Mouse (Mus musculus): Measurements from ENCODE around the gene Senp1. TPM values are rescaled to one million over a fixed set of nuclear protein-coding genes. Genes with fewer than 3 reads are reported as not detected.

Senp1 gene
- 12.5 and 12.9 TPM in 2 replicates for polyA plus RNA-seq (2015; fragmentation: Nextera tagmentation; extraction: Ambion mirVana)

- Histone ChIP-seq H3K4me3 (ENCODE audit: low read depth, low read length) (peak within 1 kb of the TSS; percentile 77), H3K9me3 (replicated peaks; ENCODE audit: control insufficient read depth, low read length) (no peaks in the 10 kb centered on the region), H3K27me3 (ENCODE audit: control insufficient read depth, insufficient read depth, low read depth, low read length) (no peaks in the 10 kb centered on the region), H3K27ac (ENCODE audit: low read length) (peak within 1 kb of the TSS; percentile 92), H3K4me2 (ENCODE audit: low read depth, low read length) (peak within 1 kb of the TSS; percentile 83), H3K36me3 (ENCODE audit: control insufficient read depth, insufficient read depth) (no peaks in the 10 kb centered on the region; the same call in 1 of the 2 replicates), H3K9ac (ENCODE audit: low read depth, low read length) (peak within 1 kb of the TSS; percentile 93), H3K4me1 (ENCODE audit: control insufficient read depth, low read depth, low read length) (peaks cover 11% of the 10 kb centered on the region)
- under 1% methylated on average over 57 of the region's 58 CpGs for WGBS (ENCODE audit: insufficient replicate concordance)
- ATAC-seq (ENCODE audit: low read depth): peak; percentile 93
Measured at GRCm38 (mm10) chr15:98093121-98094011, at the start of gene Senp1. Senp1 (minus strand) TSS chr15:98093744.

- H3K36me3 ChIP-seq (ENCODE audit: control insufficient read depth, insufficient read depth): peaks cover 2% of the 10 kb centered on the region; the same call in 1 of the 2 replicates
- ATAC-seq (ENCODE audit: low read depth): no peak
- 92% methylated on average over 10 of the region's 10 CpGs for WGBS (ENCODE audit: insufficient replicate concordance)
Measured at GRCm38 (mm10) chr15:98142515-98142914, 49.0 kb upstream of the Senp1 start.

GRCm38 (mm10) chr15:98140809-98141208 lies 47.3 kb upstream of the Senp1 start:
- Histone ChIP-seq H3K4me3 (ENCODE audit: low read depth, low read length) (no peak overlapping the region), H3K27me3 (ENCODE audit: control insufficient read depth, insufficient read depth, low read depth, low read length) (no peaks in the 10 kb centered on the region), H3K4me1 (ENCODE audit: control insufficient read depth, low read depth, low read length) (peaks cover 10% of the 10 kb centered on the region), H3K27ac (ENCODE audit: low read length) (no peak overlapping the region), H3K9me3 (replicated peaks; ENCODE audit: control insufficient read depth, low read length) (no peaks in the 10 kb centered on the region), H3K9ac (ENCODE audit: low read depth, low read length) (no peak overlapping the region), H3K4me2 (ENCODE audit: low read depth, low read length) (no peak overlapping the region), H3K36me3 (ENCODE audit: control insufficient read depth, insufficient read depth) (peaks cover 5% of the 10 kb centered on the region)
- 81% methylated on average over 5 of the region's 5 CpGs for WGBS (ENCODE audit: insufficient replicate concordance)
- ATAC-seq (ENCODE audit: low read depth): no peak

More at GRCm38 (mm10) chr15:98142515-98142914, 49.0 kb upstream of the Senp1 start:
- no peaks in the 10 kb centered on the region for H3K9me3 ChIP-seq (replicated peaks; ENCODE audit: control insufficient read depth, low read length)
- no peaks in the 10 kb centered on the region for H3K27me3 ChIP-seq (ENCODE audit: control insufficient read depth, insufficient read depth, low read depth, low read length)
- no peak overlapping the region for H3K4me2 ChIP-seq (ENCODE audit: low read depth, low read length)
- H3K4me3 ChIP-seq (ENCODE audit: low read depth, low read length): no peak overlapping the region
- H3K4me1 ChIP-seq (ENCODE audit: control insufficient read depth, low read depth, low read length): peaks cover 11% of the 10 kb centered on the region
- H3K9ac ChIP-seq (ENCODE audit: low read depth, low read length): no peak overlapping the region
- H3K27ac ChIP-seq (ENCODE audit: low read length): no peak overlapping the region

GRCm38 (mm10) chr15:98139763-98140162 lies 46.2 kb upstream of the Senp1 start:
- H3K9me3 ChIP-seq (replicated peaks; ENCODE audit: control insufficient read depth, low read length): no peaks in the 10 kb centered on the region
- WGBS (ENCODE audit: insufficient replicate concordance): 62% methylated on average over 7 of the region's 7 CpGs
- ATAC-seq (ENCODE audit: low read depth): peak; percentile 41; the same call in 1 of the 2 replicates
- peaks cover 6% of the 10 kb centered on the region for H3K4me1 ChIP-seq (ENCODE audit: control insufficient read depth, low read depth, low read length)
- no peak overlapping the region for H3K4me2 ChIP-seq (ENCODE audit: low read depth, low read length)
- H3K4me3 ChIP-seq (ENCODE audit: low read depth, low read length): no peak overlapping the region
- H3K27ac ChIP-seq (ENCODE audit: low read length): no peak overlapping the region
- H3K9ac ChIP-seq (ENCODE audit: low read depth, low read length): no peak overlapping the region
- no peaks in the 10 kb centered on the region for H3K27me3 ChIP-seq (ENCODE audit: control insufficient read depth, insufficient read depth, low read depth, low read length)
- H3K36me3 ChIP-seq (ENCODE audit: control insufficient read depth, insufficient read depth): peaks cover 8% of the 10 kb centered on the region

GRCm38 (mm10) chr15:98136871-98137270 lies 43.3 kb upstream of the Senp1 start:
- Histone ChIP-seq H3K27me3 (ENCODE audit: control insufficient read depth, insufficient read depth, low read depth, low read length) (no peaks in the 10 kb centered on the region), H3K4me3 (ENCODE audit: low read depth, low read length) (no peak overlapping the region), H3K4me1 (ENCODE audit: control insufficient read depth, low read depth, low read length) (no peaks in the 10 kb centered on the region), H3K9ac (ENCODE audit: low read depth, low read length) (no peak overlapping the region), H3K27ac (ENCODE audit: low read length) (no peak overlapping the region), H3K36me3 (ENCODE audit: control insufficient read depth, insufficient read depth) (peaks cover 8% of the 10 kb centered on the region), H3K4me2 (ENCODE audit: low read depth, low read length) (no peak overlapping the region), H3K9me3 (replicated peaks; ENCODE audit: control insufficient read depth, low read length) (no peaks in the 10 kb centered on the region)
- no peak for ATAC-seq (ENCODE audit: low read depth)
- 83% methylated on average over 9 of the region's 9 CpGs for WGBS (ENCODE audit: insufficient replicate concordance)

GRCm38 (mm10) chr15:98135671-98136070 lies 42.1 kb upstream of the Senp1 start:
- no peak for ATAC-seq (ENCODE audit: low read depth)
- Histone ChIP-seq H3K4me2 (ENCODE audit: low read depth, low read length) (no peak overlapping the region), H3K27ac (ENCODE audit: low read length) (no peak overlapping the region), H3K9me3 (replicated peaks; ENCODE audit: control insufficient read depth, low read length) (no peaks in the 10 kb centered on the region), H3K4me3 (ENCODE audit: low read depth, low read length) (no peak overlapping the region), H3K9ac (ENCODE audit: low read depth, low read length) (no peak overlapping the region), H3K27me3 (ENCODE audit: control insufficient read depth, insufficient read depth, low read depth, low read length) (no peaks in the 10 kb centered on the region), H3K4me1 (ENCODE audit: control insufficient read depth, low read depth, low read length) (no peaks in the 10 kb centered on the region), H3K36me3 (ENCODE audit: control insufficient read depth, insufficient read depth) (peaks cover 6% of the 10 kb centered on the region)
- WGBS (ENCODE audit: insufficient replicate concordance): 88% methylated on average over 13 of the region's 13 CpGs

- no peaks in the 10 kb centered on the region for H3K27me3 ChIP-seq (ENCODE audit: control insufficient read depth, insufficient read depth, low read depth, low read length)
Measured at GRCm38 (mm10) chr15:98134666-98135065, 41.1 kb upstream of the Senp1 start.

GRCm38 (mm10) chr15:98134034-98134433 lies 40.5 kb upstream of the Senp1 start:
- Histone ChIP-seq H3K4me2 (ENCODE audit: low read depth, low read length) (no peak overlapping the region), H3K4me1 (ENCODE audit: control insufficient read depth, low read depth, low read length) (no peaks in the 10 kb centered on the region), H3K36me3 (ENCODE audit: control insufficient read depth, insufficient read depth) (peaks cover 6% of the 10 kb centered on the region), H3K27me3 (ENCODE audit: control insufficient read depth, insufficient read depth, low read depth, low read length) (no peaks in the 10 kb centered on the region), H3K27ac (ENCODE audit: low read length) (no peak overlapping the region), H3K9ac (ENCODE audit: low read depth, low read length) (no peak overlapping the region), H3K9me3 (replicated peaks; ENCODE audit: control insufficient read depth, low read length) (no peaks in the 10 kb centered on the region), H3K4me3 (ENCODE audit: low read depth, low read length) (no peak overlapping the region)
- 72% methylated on average over 4 of the region's 4 CpGs for WGBS (ENCODE audit: insufficient replicate concordance)
- ATAC-seq (ENCODE audit: low read depth): no peak

More at GRCm38 (mm10) chr15:98134666-98135065, 41.1 kb upstream of the Senp1 start:
- no peak overlapping the region for H3K4me2 ChIP-seq (ENCODE audit: low read depth, low read length)
- H3K36me3 ChIP-seq (ENCODE audit: control insufficient read depth, insufficient read depth): peaks cover 6% of the 10 kb centered on the region
- WGBS (ENCODE audit: insufficient replicate concordance): 74% methylated on average over 3 of the region's 3 CpGs
- no peak overlapping the region for H3K9ac ChIP-seq (ENCODE audit: low read depth, low read length)
- no peak overlapping the region for H3K27ac ChIP-seq (ENCODE audit: low read length)
- H3K9me3 ChIP-seq (replicated peaks; ENCODE audit: control insufficient read depth, low read length): no peaks in the 10 kb centered on the region
- no peak for ATAC-seq (ENCODE audit: low read depth)
- H3K4me3 ChIP-seq (ENCODE audit: low read depth, low read length): no peak overlapping the region
- H3K4me1 ChIP-seq (ENCODE audit: control insufficient read depth, low read depth, low read length): no peaks in the 10 kb centered on the region

GRCm38 (mm10) chr15:98133471-98133870 lies 39.9 kb upstream of the Senp1 start:
- Histone ChIP-seq H3K4me1 (ENCODE audit: control insufficient read depth, low read depth, low read length) (no peaks in the 10 kb centered on the region), H3K4me3 (ENCODE audit: low read depth, low read length) (no peak overlapping the region), H3K27me3 (ENCODE audit: control insufficient read depth, insufficient read depth, low read depth, low read length) (no peaks in the 10 kb centered on the region), H3K9me3 (replicated peaks; ENCODE audit: control insufficient read depth, low read length) (no peaks in the 10 kb centered on the region), H3K36me3 (ENCODE audit: control insufficient read depth, insufficient read depth) (peaks cover 6% of the 10 kb centered on the region), H3K27ac (ENCODE audit: low read length) (no peak overlapping the region), H3K9ac (ENCODE audit: low read depth, low read length) (no peak overlapping the region), H3K4me2 (ENCODE audit: low read depth, low read length) (no peak overlapping the region)
- ATAC-seq (ENCODE audit: low read depth): no peak
- WGBS (ENCODE audit: insufficient replicate concordance): 85% methylated on average over 3 of the region's 3 CpGs

Data from liver, embryonic 16.5 days (tissue).